Mouse (Mus musculus) stomach, postnatal 0 days (tissue): ENCODE measurements at regions not wholly inside any gene's neighbourhood (a gene's known extent, or its start where the extent isn't known, plus 50 kb on each side); places are given as distances from the start of the nearest gene placed in this dataset.

Experiments
- ATAC-seq: fragments of 200-750 bp; cut with Nextera tagmentation; 2 replicates; pipeline ENCODE4 v1.8.0; 2017; ENCODE audit not compliant: low FRiP score, low TSS enrichment
- DNase-seq: peaks from one replicate; pipeline ENCODE4 v3.0.0-alpha.2; 2016; ENCODE audit warnings: low spot score
- H3K27ac ChIP-seq: fragments of 300-500 bp; sonication (generic); replicated peaks from 2 replicates; pipeline ENCODE4 v1.5.1; 2014; ENCODE audit warnings: mild to moderate bottlenecking, control low read depth
- H3K27me3 ChIP-seq: fragments of 300-500 bp; sonication (generic); 2 replicates; pipeline ENCODE4 v1.6.1; 2014; ENCODE audit warnings: low read length; ENCODE audit not compliant: control insufficient read depth, insufficient read depth
- H3K36me3 ChIP-seq: fragments of 300-500 bp; sonication (generic); 2 replicates; pipeline ENCODE4 v1.6.1; 2014; ENCODE audit warnings: low read length, mixed read lengths; ENCODE audit not compliant: control insufficient read depth, insufficient read depth
- H3K4me1 ChIP-seq: fragments of 300-500 bp; sonication (generic); replicated peaks from 2 replicates; pipeline ENCODE4 v1.6.1; 2014; ENCODE audit warnings: antibody characterized with exemption; ENCODE audit not compliant: control insufficient read depth, insufficient read depth
- H3K4me2 ChIP-seq: fragments of 300-500 bp; sonication (generic); replicated peaks from 2 replicates; pipeline ENCODE4 v1.6.1; 2014; ENCODE audit warnings: low read depth, mild to moderate bottlenecking, control low read depth, moderate library complexity
- H3K4me3 ChIP-seq: fragments of 300-500 bp; sonication (generic); 2 replicates; pipeline ENCODE4 v1.5.1; 2014; ENCODE audit warnings: low read depth, low read length, control low read depth
- H3K9ac ChIP-seq: fragments of 300-500 bp; sonication (generic); 2 replicates; pipeline ENCODE4 v1.6.1; 2014; ENCODE audit warnings: mild to moderate bottlenecking, low read length, control low read depth, mixed read lengths
- H3K9me3 ChIP-seq: fragments of 300-500 bp; sonication (generic); 2 replicates; pipeline ENCODE4 v1.6.1; 2016; ENCODE audit warnings: low read length; ENCODE audit not compliant: control insufficient read depth
- CTCF ChIP-seq: IDR thresholded peaks from 2 replicates; pipeline ENCODE4 v1.5.1; 2016; ENCODE audit warnings: antibody characterized with exemption, low read depth, mild to moderate bottlenecking, moderate library complexity
- EP300 ChIP-seq: optimal IDR thresholded peaks from 2 replicates; pipeline ENCODE3; 2016; ENCODE audit warnings: antibody characterized with exemption
- WGBS: fragments of 180-500 bp; shearing (Covaris S2); extraction: QIAGEN DNeasy Blood & Tissue Kit; methylation state at CpG from one replicate; pipeline ENCODE4 v1.1.7; 2014; 5-methylcytosine and 5-hydroxymethylcytosine counted together

- TF ChIP-seq CTCF (no peak), EP300 (no peak)
- H3K27me3 ChIP-seq, result no peaks in the 10 kb centered on the region
- DNase-seq (no peak), ATAC-seq (no peak)
- no peak overlapping the region for H3K9ac ChIP-seq
- H3K36me3 ChIP-seq, result no peaks in the 10 kb centered on the region
- H3K9me3 ChIP-seq, result no peaks in the 10 kb centered on the region
- no peaks in the 10 kb centered on the region for H3K4me1 ChIP-seq
- H3K27ac ChIP-seq, result no peak overlapping the region
- no peak overlapping the region for H3K4me2 ChIP-seq
- WGBS, result 82% methylated on average over 5 of the region's 5 CpGs
- no peak overlapping the region for H3K4me3 ChIP-seq
Measured at GRCm38 (mm10) chr16:87067523-87067922, 286.5 kb upstream of the N6amt1 start.

GRCm38 (mm10) chr16:87060473-87060872 is 293.5 kb upstream of the N6amt1 start:
- Histone ChIP-seq H3K9ac (no peak overlapping the region), H3K9me3 (no peaks in the 10 kb centered on the region), H3K4me3 (no peak overlapping the region), H3K4me2 (no peak overlapping the region), H3K27me3 (no peaks in the 10 kb centered on the region), H3K27ac (no peak overlapping the region), H3K4me1 (no peaks in the 10 kb centered on the region), H3K36me3 (no peaks in the 10 kb centered on the region)
- 89% methylated on average over 8 of the region's 8 CpGs for WGBS
- no peak for TF ChIP-seq CTCF
- TF ChIP-seq EP300, result no peak
- 0 out of 2 replicates have a peak, but pooled peaks have one; percentile 15 for ATAC-seq
- no peak for DNase-seq

GRCm38 (mm10) chr16:87049741-87050383 is 304.1 kb upstream of the N6amt1 start:
- no peak for TF ChIP-seq EP300
- TF ChIP-seq CTCF, result no peak

GRCm38 (mm10) chr16:87044773-87045561 is 309.0 kb upstream of the N6amt1 start:
- Histone ChIP-seq H3K36me3 (no peaks in the 10 kb centered on the region), H3K9me3 (no peaks in the 10 kb centered on the region), H3K4me3 (no peak overlapping the region), H3K4me1 (no peaks in the 10 kb centered on the region), H3K27ac (no peak overlapping the region), H3K9ac (no peak overlapping the region), H3K27me3 (no peaks in the 10 kb centered on the region), H3K4me2 (no peak overlapping the region)
- no peak for DNase-seq
- ATAC-seq, result no peak
- TF ChIP-seq CTCF (no peak), EP300 (no peak)
- 76% methylated on average over 5 of the region's 5 CpGs for WGBS

More at GRCm38 (mm10) chr16:87049741-87050383, 304.1 kb upstream of the N6amt1 start:
- no peak overlapping the region for H3K27ac ChIP-seq
- no peak for DNase-seq
- WGBS, result 51% methylated on average over 8 of the region's 8 CpGs
- no peak overlapping the region for H3K4me3 ChIP-seq
- no peaks in the 10 kb centered on the region for H3K4me1 ChIP-seq
- H3K27me3 ChIP-seq, result no peaks in the 10 kb centered on the region
- ATAC-seq, result no peak
- no peak overlapping the region for H3K9ac ChIP-seq
- no peak overlapping the region for H3K4me2 ChIP-seq
- H3K9me3 ChIP-seq, result no peaks in the 10 kb centered on the region
- no peaks in the 10 kb centered on the region for H3K36me3 ChIP-seq

- Histone ChIP-seq H3K4me1 (no peaks in the 10 kb centered on the region), H3K4me3 (no peak overlapping the region), H3K27ac (no peak overlapping the region), H3K36me3 (no peaks in the 10 kb centered on the region), H3K27me3 (no peaks in the 10 kb centered on the region), H3K4me2 (no peak overlapping the region), H3K9me3 (no peaks in the 10 kb centered on the region), H3K9ac (no peak overlapping the region)
- no peak for DNase-seq
- TF ChIP-seq EP300 (no peak), CTCF (no peak)
- ATAC-seq, result peak; percentile 72
Measured at GRCm38 (mm10) chr16:87043689-87044088, 310.3 kb upstream of the N6amt1 start.

- DNase-seq, result no peak
- no peak overlapping the region for H3K4me3 ChIP-seq
- 74% methylated on average over 4 of the region's 4 CpGs for WGBS
- no peak overlapping the region for H3K4me2 ChIP-seq
- no peaks in the 10 kb centered on the region for H3K9me3 ChIP-seq
- H3K4me1 ChIP-seq, result no peaks in the 10 kb centered on the region
- ATAC-seq, result 0 out of 2 replicates have a peak, but pooled peaks have one; percentile 42
- TF ChIP-seq EP300 (no peak), CTCF (no peak)
- H3K27me3 ChIP-seq, result no peaks in the 10 kb centered on the region
- no peak overlapping the region for H3K27ac ChIP-seq
- H3K9ac ChIP-seq, result no peak overlapping the region
- H3K36me3 ChIP-seq, result no peaks in the 10 kb centered on the region
Measured at GRCm38 (mm10) chr16:87040366-87040765, 313.6 kb upstream of the N6amt1 start.
